Mouse (Mus musculus): ENCODE measurements around the gene Sds. TPM values are rescaled to one million over a fixed set of nuclear protein-coding genes. Genes with fewer than 3 reads are reported as not detected.

Sds gene
- total RNA-seq (2015; ENCODE audit: low replicate concordance) (not detected in 2 replicates), total RNA-seq (2017; ENCODE audit: low replicate concordance) (not detected in 2 replicates)

- ATAC-seq (replicated peaks; ENCODE audit: low FRiP score, poor library complexity, severe bottlenecking), result no peak
These were observed at the start of gene Sds for GRCm38 (mm10) chr5:120476296-120476695. Sds (plus strand) TSS chr5:120476526.

- no peak for ATAC-seq (replicated peaks; ENCODE audit: low FRiP score, poor library complexity, severe bottlenecking)
These were observed 49.8 kb upstream of the Sds start for GRCm38 (mm10) chr5:120426572-120426971.

DNA sequence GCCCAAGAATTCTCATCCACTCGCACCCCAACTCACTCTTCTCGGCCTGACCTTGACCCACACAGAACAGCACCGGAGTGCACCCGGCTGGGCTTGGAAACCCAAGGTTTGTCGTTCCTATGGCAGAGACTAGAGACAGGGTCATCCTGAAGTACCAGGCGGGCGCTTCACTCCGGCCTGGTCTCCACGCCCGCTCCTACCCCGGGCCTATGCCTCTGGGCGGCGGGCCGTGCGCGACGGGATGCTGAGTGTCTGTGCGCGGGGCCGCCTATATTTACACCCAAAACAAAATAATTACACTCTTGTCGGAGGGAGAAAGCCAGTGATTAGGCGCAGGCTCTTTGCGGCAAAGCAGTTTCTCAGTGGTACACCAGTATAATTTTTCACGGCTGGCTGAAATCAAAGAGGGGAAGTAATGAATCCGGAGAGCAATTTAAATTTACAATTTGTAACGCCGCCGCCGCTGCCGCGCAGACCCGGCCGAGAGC is 48.8 kb upstream of the Sds start:
- ATAC-seq (replicated peaks; ENCODE audit: low FRiP score, poor library complexity, severe bottlenecking), result no peak

GRCm38 (mm10) chr5:120428189-120428838 is 48.0 kb upstream of the Sds start:
- ATAC-seq (replicated peaks; ENCODE audit: low FRiP score, poor library complexity, severe bottlenecking), result no peak

- no peak for ATAC-seq (replicated peaks; ENCODE audit: low FRiP score, poor library complexity, severe bottlenecking)
These were observed 47.3 kb upstream of the Sds start for GRCm38 (mm10) chr5:120428990-120429389.

GRCm38 (mm10) chr5:120429692-120430091 is 46.6 kb upstream of the Sds start:
- no peak for ATAC-seq (replicated peaks; ENCODE audit: low FRiP score, poor library complexity, severe bottlenecking)

GRCm38 (mm10) chr5:120431001-120431583 is 45.2 kb upstream of the Sds start:
- ATAC-seq (replicated peaks; ENCODE audit: low FRiP score, poor library complexity, severe bottlenecking), result no peak

DNA sequence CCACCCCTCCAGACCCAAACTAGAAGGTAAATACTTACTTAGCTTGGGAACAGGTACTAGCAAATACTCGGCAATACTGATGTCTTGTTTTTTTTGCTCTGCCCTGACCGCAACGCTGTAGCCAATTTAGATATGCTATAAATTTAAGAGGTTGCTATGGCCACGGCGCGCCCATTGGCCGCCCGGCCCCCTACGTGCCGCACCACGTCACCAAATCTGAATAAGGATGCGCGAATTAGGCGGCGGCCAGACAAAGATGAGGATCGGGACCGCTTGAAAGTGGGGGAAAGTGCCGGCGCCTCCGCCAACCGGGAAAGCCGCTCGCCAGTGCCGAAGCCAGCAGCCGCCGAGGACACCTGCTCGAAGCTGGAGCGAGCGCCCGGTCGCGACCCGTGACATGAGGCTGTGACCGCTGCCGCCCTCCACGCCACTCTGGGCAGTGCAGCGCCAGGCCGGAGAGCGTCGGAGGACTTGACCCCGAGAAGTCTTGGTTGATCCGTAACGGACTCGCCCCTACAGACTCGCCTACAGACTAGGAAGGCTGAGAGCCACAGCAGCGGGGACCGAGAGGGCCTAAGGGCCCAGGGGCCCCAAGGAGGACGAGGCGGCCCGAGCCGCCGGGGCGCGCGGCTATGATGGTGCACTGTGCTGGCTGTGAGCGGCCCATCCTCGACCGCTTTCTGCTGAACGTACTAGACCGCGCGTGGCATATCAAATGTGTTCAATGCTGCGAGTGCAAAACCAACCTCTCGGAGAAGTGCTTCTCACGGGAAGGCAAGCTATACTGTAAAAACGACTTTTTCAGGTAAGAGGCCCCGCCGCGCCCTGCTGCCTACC is 44.5 kb upstream of the Sds start, which contains the start of gene Lhx5:
TSS of gene Lhx5 (plus strand) at position 51 of the 837 bp plus-strand sequence.
- ATAC-seq (replicated peaks; ENCODE audit: low FRiP score, poor library complexity, severe bottlenecking), result no peak

DNA sequence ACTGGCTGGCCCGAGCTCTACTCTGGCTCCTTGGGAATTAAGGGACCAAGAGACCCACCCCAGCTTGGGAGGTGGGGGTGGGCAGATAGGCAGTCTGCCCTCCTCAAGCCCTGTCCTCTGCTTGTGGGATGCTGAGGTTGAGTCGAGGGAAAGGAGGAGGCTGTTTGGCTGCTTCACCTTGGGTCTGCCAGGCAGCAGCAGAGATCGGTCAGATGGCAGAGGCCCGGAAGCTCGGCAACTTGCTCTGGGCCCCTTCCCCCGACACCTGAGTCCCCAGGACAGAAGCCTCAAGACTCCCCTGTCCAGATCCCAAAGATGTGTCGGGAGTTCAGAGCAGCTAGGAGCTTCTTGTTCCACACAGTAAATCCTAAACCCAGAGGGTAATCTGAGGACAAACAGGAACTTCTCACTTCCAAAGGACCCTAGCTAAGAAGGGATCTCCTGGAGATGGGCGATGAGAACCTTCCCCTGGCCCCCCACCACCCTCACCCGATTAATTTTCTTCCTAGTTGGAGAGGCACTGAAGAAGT is 43.8 kb upstream of the Sds start:
- ATAC-seq (replicated peaks; ENCODE audit: low FRiP score, poor library complexity, severe bottlenecking), result no peak

DNA sequence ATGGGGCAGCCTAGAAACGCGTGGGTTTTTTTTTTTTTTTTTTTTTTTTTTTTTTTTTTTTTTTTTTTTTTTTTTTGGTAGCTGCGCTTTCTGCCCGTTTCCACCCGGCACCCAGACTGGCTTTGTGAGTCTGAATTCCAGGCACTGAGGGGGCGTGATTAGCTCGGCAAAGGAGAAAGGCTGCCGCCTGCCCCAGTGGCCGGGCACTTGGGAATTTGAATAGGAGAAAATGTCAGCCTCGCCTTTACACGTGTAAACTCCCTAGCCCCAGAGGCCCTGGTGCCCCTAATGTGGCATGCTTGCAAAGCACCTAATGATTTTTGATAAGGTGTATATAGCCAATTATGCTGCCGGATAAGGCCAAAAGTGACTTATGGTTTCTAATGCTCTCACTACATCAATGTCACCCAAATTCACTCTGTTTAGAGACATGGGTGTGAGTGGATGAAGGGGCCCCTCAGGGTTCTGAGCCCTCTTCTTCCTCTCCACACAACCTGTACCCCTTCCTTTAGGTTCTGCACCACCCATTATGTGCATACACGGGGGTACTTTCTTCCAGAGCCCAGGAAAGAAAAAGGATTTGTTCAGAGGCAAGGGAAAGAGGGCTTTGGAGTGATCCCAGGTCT is 43.1 kb upstream of the Sds start:
- no peak for ATAC-seq (replicated peaks; ENCODE audit: low FRiP score, poor library complexity, severe bottlenecking)

DNA sequence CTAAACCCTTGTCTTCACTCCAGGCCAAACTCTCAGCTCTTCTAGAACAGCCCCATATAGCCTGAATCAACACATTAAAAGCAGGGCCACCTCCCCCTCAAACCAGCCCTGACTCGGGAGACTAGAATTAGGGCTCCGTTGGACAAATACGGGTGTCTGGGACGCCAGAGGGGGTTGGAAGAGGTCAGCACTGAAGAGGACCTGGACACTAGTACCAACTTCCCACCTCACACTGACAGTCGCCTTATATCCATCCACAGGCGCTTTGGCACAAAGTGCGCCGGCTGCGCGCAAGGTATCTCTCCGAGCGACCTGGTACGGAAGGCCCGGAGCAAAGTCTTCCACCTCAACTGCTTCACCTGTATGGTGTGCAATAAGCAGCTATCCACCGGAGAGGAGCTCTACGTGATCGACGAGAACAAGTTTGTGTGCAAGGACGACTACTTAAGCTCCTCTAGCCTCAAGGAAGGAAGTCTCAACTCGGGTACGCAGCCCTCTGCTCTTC is 42.0 kb upstream of the Sds start:
- ATAC-seq (replicated peaks; ENCODE audit: low FRiP score, poor library complexity, severe bottlenecking), result no peak

DNA sequence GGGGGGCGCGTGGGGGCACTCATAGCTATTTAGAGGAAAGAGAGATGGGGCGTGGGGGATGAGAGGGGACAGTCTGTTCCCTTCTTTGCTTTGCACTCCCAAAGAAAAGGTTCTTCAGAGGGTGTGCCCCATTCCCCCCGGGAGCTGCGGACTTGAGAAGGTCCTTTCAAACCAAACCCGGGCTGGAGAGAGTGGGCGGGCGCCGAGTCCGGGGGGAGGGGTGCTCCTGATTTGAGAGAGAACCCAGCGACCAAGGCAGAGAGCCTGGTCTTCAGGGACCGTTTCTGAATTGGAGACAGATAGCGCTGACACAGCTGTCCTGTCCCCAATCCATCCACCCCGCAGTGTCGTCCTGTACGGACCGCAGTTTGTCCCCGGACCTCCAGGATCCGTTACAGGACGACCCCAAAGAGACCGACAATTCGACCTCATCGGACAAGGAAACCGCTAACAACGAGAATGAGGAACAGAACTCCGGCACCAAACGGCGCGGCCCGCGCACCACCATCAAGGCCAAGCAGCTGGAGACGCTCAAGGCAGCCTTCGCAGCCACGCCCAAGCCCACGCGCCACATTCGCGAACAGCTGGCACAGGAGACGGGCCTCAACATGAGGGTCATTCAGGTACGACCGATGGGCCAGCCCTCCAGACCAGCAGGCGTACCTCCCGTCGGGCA is 41.2 kb upstream of the Sds start:
- no peak for ATAC-seq (replicated peaks; ENCODE audit: low FRiP score, poor library complexity, severe bottlenecking)

DNA sequence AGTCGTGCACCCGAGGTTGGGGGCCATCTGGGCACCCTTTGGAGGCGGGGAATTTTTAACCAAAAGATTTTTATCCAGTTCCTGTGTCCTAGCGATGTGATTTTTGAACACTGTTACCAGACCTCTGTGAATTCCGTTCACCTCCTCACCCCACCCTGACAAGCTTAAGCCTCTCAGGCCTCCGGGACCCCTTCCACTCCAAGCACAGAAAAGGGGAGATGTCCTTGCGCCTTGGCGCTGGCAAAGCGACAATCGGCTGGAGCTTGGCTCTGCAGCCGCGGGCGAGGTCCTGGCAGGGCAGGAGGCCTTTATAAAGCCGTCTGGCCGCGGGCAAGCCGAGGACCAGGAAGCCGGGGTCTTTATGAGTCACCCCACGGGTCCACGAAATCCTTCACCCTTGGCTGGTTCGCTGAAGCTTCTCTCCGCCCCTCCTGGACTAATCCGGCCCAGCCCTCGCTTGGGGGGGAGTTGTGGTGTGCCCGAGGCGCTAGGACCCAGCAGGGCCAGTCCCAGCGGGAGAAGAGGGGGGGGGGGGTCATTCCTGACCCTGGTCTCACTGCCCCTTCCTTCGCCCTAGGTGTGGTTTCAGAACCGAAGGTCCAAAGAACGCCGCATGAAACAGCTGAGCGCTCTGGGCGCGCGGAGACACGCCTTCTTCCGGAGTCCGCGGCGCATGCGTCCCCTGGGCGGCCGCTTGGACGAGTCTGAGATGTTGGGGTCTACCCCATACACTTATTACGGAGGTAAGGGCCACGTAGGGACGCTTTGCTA is 40.4 kb upstream of the Sds start:
- ATAC-seq (replicated peaks; ENCODE audit: low FRiP score, poor library complexity, severe bottlenecking), result no peak

DNA sequence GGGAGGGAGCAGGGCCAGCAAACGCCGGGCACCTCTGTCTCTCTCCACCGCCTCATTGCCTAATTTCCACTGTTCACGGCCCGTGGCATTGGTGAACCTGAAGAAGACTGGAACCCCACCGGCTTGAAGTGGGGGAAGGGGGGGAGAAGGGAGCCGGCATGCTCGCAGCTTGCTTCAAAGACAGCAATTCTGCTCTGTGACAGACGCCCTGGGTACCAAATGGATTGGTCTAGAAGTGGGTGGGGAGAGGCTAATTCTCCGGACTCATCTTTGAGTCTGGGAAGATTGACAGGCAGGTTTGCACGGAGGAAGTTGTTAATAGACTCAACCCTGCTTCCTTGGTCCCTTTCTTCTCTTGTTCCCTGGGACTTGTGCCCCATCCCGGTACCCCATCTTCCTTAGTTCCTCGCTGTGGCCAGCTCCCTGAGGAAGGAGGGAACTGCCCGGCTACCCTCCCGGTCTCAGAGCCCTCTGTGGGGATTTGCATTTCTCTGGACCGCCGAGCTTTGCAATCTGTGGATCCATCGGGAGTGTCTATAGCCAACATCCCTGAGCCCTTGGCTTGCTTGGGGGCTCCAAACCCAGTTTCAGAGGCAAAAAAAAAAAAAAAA is 39.3 kb upstream of the Sds start:
- ATAC-seq (replicated peaks; ENCODE audit: low FRiP score, poor library complexity, severe bottlenecking), result no peak

DNA sequence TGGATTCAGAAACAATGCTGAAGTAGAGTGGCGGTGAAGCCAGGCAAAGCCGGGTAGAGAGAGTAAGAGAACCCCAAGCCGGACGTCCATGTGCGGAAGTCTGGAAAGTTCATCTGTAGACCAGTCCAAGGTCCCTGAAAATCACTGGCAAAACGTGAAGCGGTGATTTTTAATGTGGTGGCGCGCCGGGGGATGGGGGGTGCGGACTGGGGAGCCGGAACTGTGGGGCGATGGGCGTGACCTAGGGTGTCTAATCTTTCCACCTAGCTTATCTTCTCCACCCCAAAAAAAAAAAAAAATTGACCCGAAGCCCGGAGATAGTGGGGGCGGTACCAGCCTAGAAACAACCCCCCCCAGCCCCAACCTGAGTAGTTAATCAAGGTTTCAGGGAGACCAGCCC is 38.8 kb upstream of the Sds start:
- no peak for ATAC-seq (replicated peaks; ENCODE audit: low FRiP score, poor library complexity, severe bottlenecking)

- ATAC-seq (replicated peaks; ENCODE audit: low FRiP score, poor library complexity, severe bottlenecking), result no peak
These were observed 38.3 kb upstream of the Sds start for GRCm38 (mm10) chr5:120437986-120438385.

GRCm38 (mm10) chr5:120438469-120438868 is 37.9 kb upstream of the Sds start:
- no peak for ATAC-seq (replicated peaks; ENCODE audit: low FRiP score, poor library complexity, severe bottlenecking)
